Mouse (Mus musculus): Measurements from ENCODE around the gene Cd300a.
A peak's percentile ranks its signal among the peaks of the same experiment; 100 is the strongest.

Cd300a gene

GRCm38 (mm10) chr11:114867361-114868235 lies 22.2 kb upstream of the Cd300a start:
- peak; percentile 71 for DNase-seq

GRCm38 (mm10) chr11:114868280-114868679 lies 21.6 kb upstream of the Cd300a start:
- peak; percentile 90 for DNase-seq

- no peak for DNase-seq
Observed at GRCm38 (mm10) chr11:114869787-114870186, 20.1 kb upstream of the Cd300a start.

- DNase-seq = no peak
Observed at GRCm38 (mm10) chr11:114871540-114871939, 18.3 kb upstream of the Cd300a start.

GRCm38 (mm10) chr11:114873022-114873817 lies 16.6 kb upstream of the Cd300a start:
- DNase-seq = no peak

- no peak for DNase-seq
Observed at GRCm38 (mm10) chr11:114874226-114875145, 15.4 kb upstream of the Cd300a start.

GRCm38 (mm10) chr11:114875301-114875801 lies 14.5 kb upstream of the Cd300a start:
- no peak for DNase-seq

- DNase-seq = no peak
Observed at GRCm38 (mm10) chr11:114876176-114876575, 13.7 kb upstream of the Cd300a start.

- DNase-seq = no peak
Observed at GRCm38 (mm10) chr11:114876621-114877020, 13.2 kb upstream of the Cd300a start.

- peak; percentile 79 for DNase-seq
Observed at GRCm38 (mm10) chr11:114877145-114877544, 12.7 kb upstream of the Cd300a start.

GRCm38 (mm10) chr11:114879666-114880065 lies 10.2 kb upstream of the Cd300a start:
- DNase-seq = no peak

- no peak for DNase-seq
Observed at GRCm38 (mm10) chr11:114880185-114880584, 9.7 kb upstream of the Cd300a start.

GRCm38 (mm10) chr11:114880589-114880988 lies 9.3 kb upstream of the Cd300a start:
- DNase-seq = no peak

- DNase-seq = no peak
Observed at GRCm38 (mm10) chr11:114883251-114883789, 6.5 kb upstream of the Cd300a start.

- no peak for DNase-seq
Observed at GRCm38 (mm10) chr11:114884380-114885100, 5.3 kb upstream of the Cd300a start.

GRCm38 (mm10) chr11:114890542-114890941 lies 701 bp downstream of the Cd300a start:
- no peak for DNase-seq

- no peak for DNase-seq
Observed at GRCm38 (mm10) chr11:114896085-114896484, 6.2 kb downstream of the Cd300a start.

- no peak for DNase-seq
Observed at GRCm38 (mm10) chr11:114898026-114898425, 8.2 kb downstream of the Cd300a start.

- DNase-seq = no peak
Observed at GRCm38 (mm10) chr11:114903224-114903623, 13.4 kb downstream of the Cd300a start.

GRCm38 (mm10) chr11:114907567-114907966 lies 17.7 kb downstream of the Cd300a start:
- DNase-seq = no peak

GRCm38 (mm10) chr11:114908086-114908485 lies 18.2 kb downstream of the Cd300a start:
- no peak for DNase-seq
